Mouse (Mus musculus) midbrain, postnatal 0 days (tissue): ENCODE measurements around the gene Slc38a9. TPM values are rescaled to one million over a fixed set of nuclear protein-coding genes. Genes with fewer than 3 reads are reported as not detected.

Source experiments
- ATAC-seq: fragments of 200-750 bp; cut with Nextera tagmentation; 2 replicates; pipeline ENCODE4 v1.8.0; 2017; ENCODE audit warnings: moderate number of reproducible peaks, mild to moderate bottlenecking, moderate TSS enrichment, moderate library complexity; ENCODE audit not compliant: low FRiP score
- DNase-seq: peaks from one replicate; pipeline ENCODE4 v3.0.0-alpha.2; 2015; ENCODE audit warnings: low spot score
- H3K27ac ChIP-seq: fragments of 300-500 bp; sonication (generic); 2 replicates; pipeline ENCODE4 v1.5.1; 2014; ENCODE audit warnings: low read depth, mild to moderate bottlenecking, low read length, mixed read lengths
- H3K27me3 ChIP-seq: fragments of 300-500 bp; sonication (generic); 2 replicates; pipeline ENCODE4 v1.6.1; 2014; ENCODE audit warnings: low read length, control low read depth, mixed read lengths; ENCODE audit not compliant: insufficient read depth
- H3K36me3 ChIP-seq: fragments of 300-500 bp; sonication (generic); 2 replicates; pipeline ENCODE4 v1.6.1; 2014; ENCODE audit warnings: low read length, control low read depth, mixed read lengths; ENCODE audit not compliant: insufficient read depth
- H3K4me1 ChIP-seq: fragments of 300-500 bp; sonication (generic); 2 replicates; pipeline ENCODE4 v1.6.1; 2014; ENCODE audit warnings: mild to moderate bottlenecking, control low read depth, antibody characterized with exemption, low read length, mixed read lengths; ENCODE audit not compliant: insufficient read depth
- H3K4me2 ChIP-seq: fragments of 300-500 bp; sonication (generic); 2 replicates; pipeline ENCODE4 v1.6.1; 2014; ENCODE audit warnings: low read depth, mild to moderate bottlenecking, low read length, mixed read lengths; ENCODE audit not compliant: poor library complexity, severe bottlenecking
- H3K4me3 ChIP-seq: fragments of 300-500 bp; sonication (generic); 2 replicates; pipeline ENCODE4 v1.5.1; 2014; ENCODE audit warnings: low read depth, mild to moderate bottlenecking, low read length, moderate library complexity
- H3K9ac ChIP-seq: fragments of 300-500 bp; sonication (generic); replicated peaks from 2 replicates; pipeline ENCODE4 v1.6.1; 2014; ENCODE audit warnings: mild to moderate bottlenecking, low read length, moderate library complexity, mixed read lengths; ENCODE audit not compliant: poor library complexity, severe bottlenecking
- H3K9me3 ChIP-seq: fragments of 300-500 bp; sonication (generic); 2 replicates; pipeline ENCODE4 v1.6.1; 2016; ENCODE audit warnings: low read length, control low read depth
- CTCF ChIP-seq: IDR thresholded peaks from 2 replicates; pipeline ENCODE4 v1.5.1; 2016; ENCODE audit warnings: antibody characterized with exemption, mild to moderate bottlenecking
- WGBS: fragments of 180-500 bp; shearing (Covaris S2); extraction: QIAGEN DNeasy Blood & Tissue Kit; methylation state at CpG from one replicate; pipeline ENCODE4 v1.1.7; 2014; 5-methylcytosine and 5-hydroxymethylcytosine counted together
- polyA plus RNA-seq: library from polyadenylated mRNA; unstranded; fragments of >200 nt; fragmentation: Nextera tagmentation; extraction: Ambion mirVana; gene quantifications from 2 replicates; pipeline ENCODE4 v1.2.1, GENCODE M21; 2015
- total RNA-seq: library from RNA; depleted of rRNA; stranded (reverse); fragments of >200 nt; gene quantifications from 2 replicates; pipeline ENCODE4 v1.2.3, GENCODE M21; 2014; rRNA removed

The Slc38a9 gene
- total RNA-seq = 12.1 and 14.4 TPM in 2 replicates
- 8.6 and 10.8 TPM in 2 replicates for polyA plus RNA-seq

DNA sequence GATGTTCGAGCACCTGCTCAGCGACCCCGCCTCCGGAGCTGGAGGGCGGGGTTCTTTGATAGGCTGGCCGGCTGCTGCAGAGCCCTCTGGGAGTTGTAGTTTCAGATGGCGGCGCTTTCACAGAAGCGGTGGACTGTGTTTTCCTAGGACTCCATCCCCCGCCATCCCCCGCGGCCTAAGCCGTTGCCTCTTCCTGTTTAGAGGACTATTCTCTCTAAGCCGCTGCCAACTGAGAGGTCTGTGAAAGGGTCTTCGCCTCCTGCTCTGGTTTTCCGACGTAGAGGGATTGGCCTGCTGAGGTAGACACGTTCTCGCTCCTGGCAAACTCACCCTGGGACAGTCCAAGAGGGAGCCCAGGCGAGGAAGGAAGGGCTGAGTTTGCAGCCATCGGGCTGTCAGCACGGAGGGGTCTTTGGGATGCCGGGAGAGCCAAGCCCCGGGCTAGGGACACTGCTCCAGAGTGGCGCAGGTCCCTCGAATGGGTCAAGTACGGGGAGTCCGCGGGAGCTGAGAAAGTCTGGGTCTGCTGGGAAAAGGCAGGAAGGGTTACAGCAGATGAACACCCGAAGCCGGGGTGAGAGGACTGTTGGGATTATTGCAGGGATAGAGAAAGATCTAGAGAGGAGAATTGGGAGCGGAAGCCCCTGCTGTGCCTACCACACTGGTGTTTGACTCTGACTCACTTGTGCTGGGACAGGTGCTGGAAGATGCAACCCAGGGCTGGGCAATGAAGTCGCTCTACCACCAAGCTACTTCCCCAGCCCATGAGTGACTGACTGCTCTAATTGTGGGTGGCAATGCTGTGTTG is at the start of gene Slc38a9:
Gene Slc38a9 (plus strand): TSS at position 178 of the 808 bp plus-strand sequence.
- under 1% methylated on average over 33 of the region's 33 CpGs for WGBS
- DNase-seq (peak; percentile 98), ATAC-seq (peak; percentile 98)
- Histone ChIP-seq H3K9me3 (no peaks in the 10 kb centered on the region), H3K9ac (peak within 1 kb of the TSS; percentile 74), H3K27me3 (no peaks in the 10 kb centered on the region), H3K4me1 (no peaks in the 10 kb centered on the region; the same call in 1 of the 2 replicates), H3K27ac (peak within 1 kb of the TSS; percentile 81), H3K4me2 (peak within 1 kb of the TSS; percentile 58), H3K4me3 (peak within 1 kb of the TSS; percentile 75), H3K36me3 (no peaks in the 10 kb centered on the region)
- no peak for TF ChIP-seq CTCF

DNA sequence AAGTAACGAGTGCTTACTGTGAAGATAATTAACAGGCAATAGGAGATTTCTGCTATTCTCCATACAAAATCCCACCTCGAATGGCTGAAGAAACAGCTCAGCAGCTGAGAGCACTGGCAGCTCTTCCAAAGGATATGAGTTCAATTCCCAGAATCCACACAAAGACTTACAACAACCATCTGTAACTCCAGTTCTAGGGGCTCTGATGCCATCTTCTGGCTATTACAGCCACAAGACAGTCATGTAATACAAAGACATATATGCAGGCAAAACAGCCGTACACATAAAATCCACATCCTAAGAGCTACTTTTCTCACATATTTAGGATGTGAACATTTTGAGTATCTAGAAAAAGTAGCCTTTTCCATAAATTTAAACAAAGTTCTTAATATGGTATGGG is 39.0 kb upstream of the Slc38a9 start:
- peak; percentile 5 for DNase-seq
- TF ChIP-seq CTCF = peak; percentile 37
- Histone ChIP-seq H3K9me3 (no peaks in the 10 kb centered on the region), H3K9ac (no peak overlapping the region), H3K4me2 (no peak overlapping the region), H3K27ac (no peak overlapping the region), H3K27me3 (no peaks in the 10 kb centered on the region), H3K4me1 (no peaks in the 10 kb centered on the region), H3K36me3 (no peaks in the 10 kb centered on the region), H3K4me3 (no peak overlapping the region)
- 87% methylated on average over 3 of the region's 3 CpGs for WGBS
- ATAC-seq = no peak

DNA sequence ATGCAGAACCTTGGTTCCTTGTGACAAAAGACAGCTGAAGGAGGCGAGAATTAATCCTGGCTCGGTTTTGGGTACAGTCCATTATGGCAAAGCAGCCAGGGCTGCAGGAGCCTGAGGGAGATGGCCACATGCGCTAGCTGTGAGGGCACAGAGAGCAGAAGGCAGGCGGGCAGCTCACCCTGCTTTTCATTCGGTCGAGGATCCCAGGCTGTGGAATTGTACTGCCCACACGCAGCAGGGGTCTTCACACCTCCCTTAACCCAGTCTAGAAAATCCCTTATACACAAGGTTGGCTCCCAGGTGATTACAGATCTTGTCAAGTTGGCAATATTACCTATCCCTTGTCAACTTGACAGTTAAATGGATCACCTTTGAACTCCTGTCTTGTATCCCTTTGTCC is 36.9 kb upstream of the Slc38a9 start:
- no peak overlapping the region for H3K27ac ChIP-seq
- DNase-seq (no peak), ATAC-seq (no peak)
- H3K9me3 ChIP-seq = no peaks in the 10 kb centered on the region
- no peak for TF ChIP-seq CTCF
- H3K27me3 ChIP-seq = no peaks in the 10 kb centered on the region
- H3K4me1 ChIP-seq = no peaks in the 10 kb centered on the region
- no peaks in the 10 kb centered on the region for H3K36me3 ChIP-seq
- no peak overlapping the region for H3K9ac ChIP-seq
- H3K4me2 ChIP-seq = no peak overlapping the region
- no peak overlapping the region for H3K4me3 ChIP-seq
- 46% methylated on average over 7 of the region's 7 CpGs for WGBS

DNA sequence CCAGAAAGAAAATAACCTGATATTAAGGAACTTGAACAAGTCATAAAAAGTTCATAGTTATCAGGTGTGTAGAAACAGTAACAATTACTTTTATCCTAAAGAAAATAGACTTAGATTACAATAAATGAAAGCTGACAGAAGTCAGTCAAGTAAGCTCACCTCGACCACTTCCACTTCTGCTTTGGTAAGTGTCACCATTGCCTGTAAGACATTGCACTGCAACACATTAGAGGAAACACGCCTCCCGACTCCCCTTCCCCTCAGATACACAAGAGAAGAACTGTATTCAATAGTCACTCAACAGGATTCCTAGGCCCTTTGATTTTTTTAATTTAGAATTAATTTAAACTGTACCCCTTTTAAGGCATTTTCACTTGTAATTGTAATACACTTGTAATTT is 35.9 kb upstream of the Slc38a9 start:
- 87% methylated on average over 3 of the region's 3 CpGs for WGBS

DNA sequence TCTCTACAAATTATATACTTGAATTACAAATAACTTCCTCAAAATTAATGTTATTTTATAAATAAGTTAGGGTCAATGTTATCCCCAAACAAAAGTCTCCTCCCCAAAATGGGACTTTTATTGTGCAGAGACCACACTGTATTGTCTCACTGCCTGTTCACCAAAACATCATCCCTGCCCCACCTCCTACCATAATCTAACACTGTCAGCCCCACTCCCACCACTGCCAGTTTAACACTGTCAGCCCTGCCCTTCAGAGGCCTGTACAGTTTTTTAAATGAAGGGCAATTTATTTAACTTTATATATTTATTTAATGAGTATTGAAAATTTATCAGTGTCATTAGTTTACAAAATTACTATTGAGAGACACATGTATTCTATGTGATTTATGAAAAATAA is 35.0 kb upstream of the Slc38a9 start:
- Histone ChIP-seq H3K9me3 (no peaks in the 10 kb centered on the region), H3K9ac (no peak overlapping the region), H3K36me3 (no peaks in the 10 kb centered on the region), H3K4me3 (no peak overlapping the region), H3K27ac (no peak overlapping the region), H3K27me3 (no peaks in the 10 kb centered on the region), H3K4me2 (no peak overlapping the region), H3K4me1 (no peaks in the 10 kb centered on the region)
- no peak for ATAC-seq
- TF ChIP-seq CTCF = no peak
- no peak for DNase-seq

More for the DNA sequence above, 35.9 kb upstream of the Slc38a9 start:
- Histone ChIP-seq H3K4me3 (no peak overlapping the region), H3K27ac (no peak overlapping the region), H3K4me2 (no peak overlapping the region), H3K36me3 (no peaks in the 10 kb centered on the region), H3K9ac (no peak overlapping the region), H3K27me3 (no peaks in the 10 kb centered on the region), H3K9me3 (no peaks in the 10 kb centered on the region), H3K4me1 (no peaks in the 10 kb centered on the region)
- ATAC-seq (no peak), DNase-seq (no peak)
- TF ChIP-seq CTCF = no peak

DNA sequence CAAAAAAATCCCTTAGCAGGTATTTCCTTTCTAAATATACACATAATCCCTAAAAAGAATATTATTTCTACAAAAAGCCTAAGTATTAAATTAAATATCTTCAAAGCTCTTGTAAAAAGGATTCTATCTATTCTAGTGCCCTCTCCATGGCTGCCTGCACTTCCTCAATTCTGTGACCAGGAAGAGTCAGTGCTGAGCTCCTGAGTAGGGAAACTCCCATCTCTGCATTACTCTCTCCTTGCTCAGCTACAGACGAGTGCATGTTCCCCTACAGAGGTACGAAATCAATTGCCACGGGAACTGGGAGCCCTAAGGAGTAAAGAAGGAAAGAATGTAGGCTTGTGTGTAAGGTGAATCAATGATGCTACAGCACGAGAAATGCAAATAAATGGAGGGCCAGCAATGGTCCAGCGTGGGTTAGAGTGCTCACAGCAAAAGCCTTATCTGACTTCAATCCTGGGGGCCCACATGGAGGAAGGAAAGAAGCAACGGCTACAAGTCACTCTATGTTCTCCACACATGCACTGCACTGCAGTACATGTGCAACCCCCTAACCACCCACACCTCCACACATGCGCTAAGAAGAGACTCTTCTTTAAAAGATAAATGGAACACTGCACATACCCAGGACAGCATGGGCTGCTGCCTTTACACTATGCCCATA is 25.2 kb upstream of the Slc38a9 start:
- ATAC-seq = no peak

More for the DNA sequence above, 25.2 kb upstream of the Slc38a9 start:
- TF ChIP-seq CTCF = no peak
- DNase-seq = no peak
- H3K4me3 ChIP-seq = no peak overlapping the region
- no peaks in the 10 kb centered on the region for H3K36me3 ChIP-seq
- no peaks in the 10 kb centered on the region for H3K9me3 ChIP-seq
- no peaks in the 10 kb centered on the region for H3K27me3 ChIP-seq
- 56% methylated on average over 7 of the region's 7 CpGs for whole genome bisulfite sequencing
- no peaks in the 10 kb centered on the region for H3K4me1 ChIP-seq
- H3K9ac ChIP-seq = no peak overlapping the region
- no peak overlapping the region for H3K4me2 ChIP-seq
- H3K27ac ChIP-seq = no peak overlapping the region
